In genomic region chr1:85937323-85937722, GRCm38 (mm10) we compare ENCODE assay signal across 19 mouse cellular contexts. TPM values are rescaled to one million over a fixed set of nuclear protein-coding genes. Genes with fewer than 3 reads are reported as not detected.
"Had no signal": no experiment of that assay in that cellular context is flagged by ENCODE, and none has a peak within 500 bp of the region (broad histone marks: within the 10 kb centered on the region; RNA-seq: fewer than 3 reads in every experiment).

No protein-coding gene starts in this region.

- DNase-seq: liver, postnatal 0 days; lung, adult 2 months; lung, postnatal 10 days; lung, postnatal 4 days; midbrain, embryonic 14.5 days; right cerebral cortex, postnatal 14 days; thymus, adult 18-20 months; thymus, postnatal 14 days; thymus, postnatal 36 days had no signal

- H3K4me3 ChIP-seq: lung, embryonic 15.5 days; midbrain, embryonic 10.5 days; midbrain, embryonic 12.5 days; myocyte; neural tube, embryonic 13.5 days; neural tube, embryonic 15.5 days had no signal

- H3K4me2 ChIP-seq: lung, embryonic 15.5 days; midbrain, embryonic 12.5 days; neural tube, embryonic 13.5 days; neural tube, embryonic 15.5 days had no signal

- H3K27me3 ChIP-seq: lung, embryonic 15.5 days; neural tube, embryonic 13.5 days; neural tube, embryonic 15.5 days had no signal

- H3K27ac ChIP-seq: lung, embryonic 15.5 days; midbrain, embryonic 10.5 days; midbrain, embryonic 12.5 days; neural tube, embryonic 13.5 days; neural tube, embryonic 15.5 days had no signal

- H3K36me3 ChIP-seq: lung, embryonic 15.5 days; midbrain, embryonic 10.5 days; midbrain, embryonic 12.5 days; neural tube, embryonic 13.5 days; neural tube, embryonic 15.5 days had no signal

- H3K9me3 ChIP-seq: lung, embryonic 15.5 days; midbrain, embryonic 10.5 days; midbrain, embryonic 12.5 days; neural tube, embryonic 13.5 days; neural tube, embryonic 15.5 days had no signal

- ATAC-seq: liver, postnatal 0 days; midbrain, embryonic 16.5 days had no signal

- H3K9ac ChIP-seq: liver, postnatal 0 days; lung, embryonic 15.5 days; midbrain, embryonic 12.5 days; neural tube, embryonic 13.5 days; neural tube, embryonic 15.5 days had no signal

RNA-seq across cellular contexts. Expression of gene 4933407L21Rik, which starts 9.0 kb away (rescaled TPM):
- total RNA-seq: megakaryocyte-erythroid progenitor cell, adult 5-6 weeks had no signal
- polyA plus RNA-seq: lung, adult 2 months; myocyte; neural tube, embryonic 11.5 days had no signal

RNA-seq across cellular contexts. Expression of gene Gpr55, which starts 23.5 kb away (rescaled TPM):
- total RNA-seq: megakaryocyte-erythroid progenitor cell, adult 5-6 weeks had no signal
- polyA plus RNA-seq: midbrain, embryonic 10.5 days; myocyte; neural tube, embryonic 11.5 days; neural tube, embryonic 13.5 days; stomach, embryonic 14.5 days had no signal
